Mouse (Mus musculus) liver, postnatal 0 days (tissue): ENCODE data around the gene Adarb2.

Experiments
- CTCF ChIP-seq: sonication (generic); IDR thresholded peaks from 2 replicates; pipeline ENCODE4 v1.5.1; 2016; ENCODE audit warnings: antibody characterized with exemption, low read depth
- EP300 ChIP-seq: IDR thresholded peaks from 2 replicates; pipeline ENCODE4 v1.6.1; 2016; ENCODE audit warnings: antibody characterized with exemption, low read depth, mild to moderate bottlenecking

- no peak for TF ChIP-seq CTCF
- TF ChIP-seq EP300, result no peak
Measured at GRCm38 (mm10) chr13:8439188-8439835, 236.6 kb downstream of the Adarb2 start.
